Mouse (Mus musculus) c-Kit-negative CD71-positive TER-119-positive erythroid progenitor cells, embryonic 14.5 days (primary cell): ENCODE results near the gene Wars2.

Source experiments
- DNase-seq: peaks from one replicate; pipeline ENCODE4 v3.0.0-alpha.2; 2013; ENCODE audit warnings: low read depth, low spot score

The Wars2 gene

GRCm38 (mm10) chr3:99263471-99263903, 122.6 kb downstream of the Wars2 start:
- no peak for DNase-seq

DNA sequence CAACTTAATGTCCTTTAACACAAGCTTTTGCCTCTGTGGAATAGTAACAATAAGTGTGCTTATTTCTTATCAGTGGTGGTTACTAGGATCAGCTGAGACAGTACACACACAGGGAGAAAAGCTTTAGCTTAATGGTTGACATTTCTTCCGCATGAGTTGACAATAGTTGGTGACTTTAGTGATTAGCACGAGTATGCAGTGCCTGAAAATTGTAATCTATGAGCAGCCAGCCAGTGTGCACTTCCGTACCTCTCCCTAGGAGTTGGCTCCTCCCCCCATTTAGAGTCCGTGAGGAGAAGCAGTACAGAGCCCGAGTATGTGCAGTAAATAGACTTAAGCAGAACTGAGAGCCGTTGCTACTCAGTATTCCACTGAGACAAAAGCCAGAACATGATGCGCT, 123.8 kb downstream of the Wars2 start:
- no peak for DNase-seq

DNA sequence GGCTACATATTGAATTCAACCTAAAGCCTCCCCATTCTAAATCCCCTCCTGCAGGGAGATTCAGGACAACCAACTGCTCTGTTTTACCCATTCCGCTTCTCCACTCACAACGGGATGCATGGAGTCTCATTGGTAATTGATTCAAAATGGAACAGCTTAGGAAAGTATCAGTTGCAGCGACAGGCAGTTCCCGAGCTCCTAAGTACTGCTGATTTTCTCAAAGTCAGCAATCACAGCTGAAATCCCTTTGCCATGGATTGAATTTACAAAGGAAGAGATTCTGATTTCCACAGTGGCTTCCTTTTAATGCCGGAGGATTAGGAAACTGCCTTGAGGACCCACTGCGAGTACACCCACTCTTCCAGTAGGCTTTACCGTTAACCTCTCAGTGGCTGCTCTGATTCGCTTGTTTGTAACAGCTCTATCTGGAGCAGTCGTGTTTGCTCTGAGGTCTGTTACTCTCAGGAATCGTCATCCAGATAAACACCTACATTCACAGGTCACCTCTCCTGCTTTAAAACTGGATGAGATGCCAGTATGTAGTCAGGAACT, 126.0 kb downstream of the Wars2 start:
- DNase-seq, result no peak

DNA sequence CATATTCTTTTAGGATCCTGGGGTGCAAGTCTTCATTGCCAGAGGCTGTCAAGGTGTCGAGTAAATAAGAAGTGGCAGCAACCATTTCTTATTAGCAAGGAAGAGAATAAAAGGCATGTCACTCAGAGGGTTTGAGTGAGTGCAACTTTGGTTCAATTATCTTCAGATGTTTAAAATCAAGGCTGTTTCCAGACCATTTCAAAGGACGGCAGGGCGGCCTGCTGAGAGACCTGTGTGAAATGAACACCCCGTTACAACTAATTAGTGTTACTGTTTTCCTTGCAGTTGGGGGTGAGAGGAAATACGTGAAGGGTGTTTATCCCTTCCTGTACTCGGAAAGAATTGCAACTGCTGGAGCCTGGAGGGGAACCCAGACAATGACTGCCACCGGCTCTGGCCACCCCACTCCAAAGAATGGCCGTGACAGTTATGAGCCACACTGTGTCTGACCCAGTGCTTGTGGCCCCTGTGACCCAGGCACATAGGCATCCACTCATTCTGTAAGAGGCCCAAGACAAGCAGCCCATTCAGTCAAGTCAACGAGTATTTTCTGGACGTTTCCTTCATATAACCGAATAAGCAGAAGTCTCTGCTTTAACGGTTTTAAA, 137.2 kb downstream of the Wars2 start:
- DNase-seq, result no peak

DNA sequence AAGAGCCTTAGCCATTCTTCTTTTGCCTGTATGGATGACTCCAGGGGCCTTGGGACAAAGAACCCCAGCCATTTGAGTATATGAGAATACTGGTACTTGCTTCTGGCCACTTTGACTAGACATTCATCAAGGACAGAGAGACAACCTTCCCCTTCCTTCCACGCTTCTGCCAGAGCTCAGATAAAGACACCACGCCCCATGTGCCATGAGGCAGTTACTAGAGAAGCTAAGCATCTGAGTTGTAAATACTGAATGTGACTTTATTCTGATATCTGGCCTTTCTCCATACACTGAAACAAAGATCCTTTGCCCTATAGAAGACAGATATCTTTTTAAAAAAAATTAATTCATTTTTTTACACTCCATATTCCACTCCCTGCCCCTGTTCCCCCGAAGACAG, 138.8 kb downstream of the Wars2 start:
- DNase-seq, result no peak

GRCm38 (mm10) chr3:99281453-99281852, 140.6 kb downstream of the Wars2 start:
- DNase-seq, result no peak

DNA sequence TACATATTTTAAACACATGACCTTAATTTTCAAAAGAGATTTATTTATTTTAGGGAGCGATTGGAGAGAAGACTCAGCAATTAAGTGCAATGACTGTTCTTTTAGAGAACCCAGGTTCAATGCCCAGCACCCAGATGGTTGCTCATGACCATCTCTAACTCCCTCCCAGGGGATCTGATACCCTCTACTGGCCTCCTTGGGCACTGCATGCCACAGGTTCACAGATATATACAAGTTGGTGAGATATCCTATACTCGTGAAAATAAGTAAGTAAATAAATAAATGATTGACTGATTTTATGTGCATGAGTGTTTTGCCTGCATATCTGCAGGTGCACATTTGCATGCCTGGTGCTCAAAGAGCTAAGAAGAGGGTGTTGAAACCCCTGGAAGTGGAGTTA, 147.4 kb downstream of the Wars2 start:
- no peak for DNase-seq
